Mouse (Mus musculus) adrenal gland, postnatal 4 days (tissue): ENCODE data around the gene Scgb1b30. TPM values are rescaled to one million over a fixed set of nuclear protein-coding genes. Genes with fewer than 3 reads are reported as not detected.

Source experiments
- total RNA-seq, 2 experiments: library from RNA; stranded (reverse); gene quantifications; 2 replicates each; pipeline ENCODE4 v1.2.3; 2021

The Scgb1b30 gene
- total RNA-seq, 2 experiments from 2014 or later = not detected

Other genes with a start within 250 kb of the Scgb1b30 start
- not detected for gene Scgb2b26, start 150.4 kb upstream of the Scgb1b30 start, total RNA-seq
- gene Scgb2b27, start 81.5 kb upstream of the Scgb1b30 start, total RNA-seq = not detected
- gene Scgb1b27, start 73.9 kb upstream of the Scgb1b30 start, total RNA-seq = not detected
- gene Wtip, start 37.8 kb downstream of the Scgb1b30 start, total RNA-seq = 10 to 100 TPM; 40.7 to 43.5 TPM
- 100 to 1,000 TPM; 101 to 107 TPM for gene Uba2, start 74.2 kb downstream of the Scgb1b30 start, total RNA-seq
- gene Pdcd2l, start 101.2 kb downstream of the Scgb1b30 start, total RNA-seq = 10 to 100 TPM; 28.3 to 31.6 TPM
- gene Gpi1, start 134.9 kb downstream of the Scgb1b30 start, total RNA-seq = 100 to 1,000 TPM; 298 to 310 TPM
- not detected for gene Gm6096, start 155.6 kb downstream of the Scgb1b30 start, total RNA-seq
- gene 4931406P16Rik, start 218.1 kb downstream of the Scgb1b30 start, total RNA-seq = 10 to 100 TPM; 89.3 to 90.7 TPM